ENCODE assay signal across 17 mouse cellular contexts in genomic region chr6:29137441-29137840, GRCm38 (mm10). TPM values are rescaled to one million over a fixed set of nuclear protein-coding genes. Genes with fewer than 3 reads are reported as not detected.
"Had no signal": no experiment of that assay in that cellular context is flagged by ENCODE, and none has a peak within 500 bp of the region (broad histone marks: within the 10 kb centered on the region; RNA-seq: fewer than 3 reads in every experiment).

No protein-coding gene starts in this region.

- DNase-seq: kidney, postnatal 25 days; liver; liver, embryonic 13.5 days; liver, postnatal 0 days; lung, postnatal 14 days; retina, postnatal 1 day; right cerebral cortex, postnatal 4 days; thymus, adult 2 months; thymus, postnatal 25 days had no signal

- ATAC-seq: liver, postnatal 0 days; midbrain, embryonic 16.5 days had no signal

- H3K9me3 ChIP-seq: limb, embryonic 12.5 days; liver, embryonic 13.5 days; lung, embryonic 15.5 days; megakaryocyte, embryonic 14.5 days; midbrain, embryonic 12.5 days; neural tube, embryonic 13.5 days; stomach, embryonic 15.5 days had no signal

- H3K9ac ChIP-seq: limb, embryonic 12.5 days; liver, embryonic 13.5 days; liver, postnatal 0 days; lung, embryonic 15.5 days; midbrain, embryonic 12.5 days; neural tube, embryonic 13.5 days; stomach, embryonic 15.5 days had no signal

- H3K4me2 ChIP-seq: limb, embryonic 12.5 days; liver, embryonic 13.5 days; lung, embryonic 15.5 days; midbrain, embryonic 12.5 days; neural tube, embryonic 13.5 days; stomach, embryonic 15.5 days had no signal

- H3K4me3 ChIP-seq: limb, embryonic 12.5 days; liver, embryonic 13.5 days; lung, embryonic 15.5 days; megakaryocyte, embryonic 14.5 days; midbrain, embryonic 12.5 days; neural tube, embryonic 13.5 days; stomach, embryonic 15.5 days had no signal

- H3K27me3 ChIP-seq: limb, embryonic 12.5 days; liver, embryonic 13.5 days; lung, embryonic 15.5 days; megakaryocyte, embryonic 14.5 days; midbrain, embryonic 12.5 days; neural tube, embryonic 13.5 days; stomach, embryonic 15.5 days had no signal

- H3K4me1 ChIP-seq: limb, embryonic 12.5 days; liver, embryonic 13.5 days; lung, embryonic 15.5 days; megakaryocyte, embryonic 14.5 days; midbrain, embryonic 12.5 days; neural tube, embryonic 13.5 days; stomach, embryonic 15.5 days had no signal

- H3K27ac ChIP-seq: limb, embryonic 12.5 days; liver, embryonic 13.5 days; lung, embryonic 15.5 days; macrophage; midbrain, embryonic 12.5 days; neural tube, embryonic 13.5 days; stomach, embryonic 15.5 days had no signal

RNA-seq across cellular contexts. Expression of gene Prrt4, which starts 41.9 kb away (rescaled TPM):
- polyA plus RNA-seq: liver, postnatal 0 days; macrophage had no signal
